Mouse (Mus musculus) thymus, adult 2 months (tissue): ENCODE data around the gene Fzd7.

Experiments
- CTCF ChIP-seq: fragments of 200-500 bp; IDR thresholded peaks from 2 replicates; pipeline ENCODE4 v1.5.1; 2012; ENCODE audit warnings: mild to moderate bottlenecking, control low read depth, low read length, moderate library complexity, borderline replicate concordance; ENCODE audit not compliant: control insufficient read depth, poor library complexity, insufficient read depth; ENCODE audit errors: extremely low read depth
- POLR2A ChIP-seq: fragments of 200-500 bp; IDR thresholded peaks from 2 replicates; pipeline ENCODE4 v1.6.1; 2012; ENCODE audit warnings: mild to moderate bottlenecking, low read length, control low read depth, moderate library complexity; ENCODE audit not compliant: control insufficient read depth, poor library complexity, insufficient read depth; ENCODE audit errors: extremely low read depth

- TF ChIP-seq CTCF, result no peak
- no peak for TF ChIP-seq POLR2A
Observed at GRCm38 (mm10) chr1:59473181-59473555, 9.1 kb upstream of the Fzd7 start.
